Mouse (Mus musculus): ENCODE data around the gene Krt75. TPM values are rescaled to one million over a fixed set of nuclear protein-coding genes. Genes with fewer than 3 reads are reported as not detected.

Krt75 gene
- total RNA-seq (2021) (not detected), polyA plus RNA-seq (2012; rRNA removed) (not detected in 2 replicates)
- long read RNA-seq, result 0 reads

GRCm38 (mm10) chr15:101573796-101574345 lies at the start of gene Krt75:
Gene Krt75, minus strand, starts transcription at chr15:101573904.
- DNase-seq, result no peak

GRCm38 (mm10) chr15:101599123-101599522 lies 25.4 kb upstream of the Krt75 start:
- no peak for DNase-seq

- DNase-seq, result no peak
Measured at GRCm38 (mm10) chr15:101588216-101588615, 14.5 kb upstream of the Krt75 start.

- DNase-seq, result peak; percentile 54
Measured at GRCm38 (mm10) chr15:101584456-101584855, 10.8 kb upstream of the Krt75 start.

- no peak for DNase-seq
Measured at GRCm38 (mm10) chr15:101583211-101583965, 9.7 kb upstream of the Krt75 start.

GRCm38 (mm10) chr15:101581701-101582100 lies 8.0 kb upstream of the Krt75 start:
- DNase-seq, result no peak

- no peak for DNase-seq
Measured at GRCm38 (mm10) chr15:101575506-101575905, 1.8 kb upstream of the Krt75 start.

- DNase-seq, result no peak
Measured at GRCm38 (mm10) chr15:101567780-101568179, 5.9 kb downstream of the Krt75 start.

- DNase-seq, result no peak
Measured at GRCm38 (mm10) chr15:101562850-101563249, 10.9 kb downstream of the Krt75 start, which contains the start of gene Krt90. Gene Krt90, minus strand, starts transcription at chr15:101562950.

GRCm38 (mm10) chr15:101558034-101558646 lies 15.6 kb downstream of the Krt75 start:
- DNase-seq, result no peak

- DNase-seq, result peak; percentile 31
Measured at GRCm38 (mm10) chr15:101553169-101553568, 20.5 kb downstream of the Krt75 start.

GRCm38 (mm10) chr15:101552188-101552587 lies 21.5 kb downstream of the Krt75 start:
- no peak for DNase-seq

GRCm38 (mm10) chr15:101550567-101550966 lies 23.1 kb downstream of the Krt75 start, which contains the start of gene Krt82:
Gene Krt82, minus strand, starts transcription at chr15:101550667.
- no peak for DNase-seq

GRCm38 (mm10) chr15:101544478-101544877 lies 29.2 kb downstream of the Krt75 start:
- no peak for DNase-seq

GRCm38 (mm10) chr15:101542543-101542942 lies 31.2 kb downstream of the Krt75 start:
- no peak for DNase-seq

- DNase-seq, result no peak
Measured at GRCm38 (mm10) chr15:101538580-101538900, 35.2 kb downstream of the Krt75 start.

- no peak for DNase-seq
Measured at GRCm38 (mm10) chr15:101537864-101538579, 35.7 kb downstream of the Krt75 start.

- DNase-seq, result no peak
Measured at GRCm38 (mm10) chr15:101536054-101536850, 37.5 kb downstream of the Krt75 start.

- no peak for DNase-seq
Measured at GRCm38 (mm10) chr15:101532720-101533119, 41.0 kb downstream of the Krt75 start, which contains the start of gene Krt84. Gene Krt84, minus strand, starts transcription at chr15:101532820.

GRCm38 (mm10) chr15:101522556-101523232 lies 51.0 kb downstream of the Krt75 start:
- DNase-seq, result peak; percentile 21

- DNase-seq, result peak; percentile 66
Measured at GRCm38 (mm10) chr15:101519792-101520191, 53.9 kb downstream of the Krt75 start.

All from adrenal gland, adult 2 months (tissue).